Mouse (Mus musculus) small intestine, adult 2 months (tissue): ENCODE results near the gene Cux2.

ENCODE experiments used
- CTCF ChIP-seq: fragments of 200-500 bp; IDR thresholded peaks from 2 replicates; pipeline ENCODE4 v1.5.1; 2012; ENCODE audit warnings: low read depth, mild to moderate bottlenecking, control low read depth, inconsistent platforms, low read length, moderate library complexity, mixed read lengths; ENCODE audit not compliant: insufficient replicate concordance, insufficient read length; ENCODE audit errors: extremely low read depth
- POLR2A ChIP-seq: fragments of 200-500 bp; IDR thresholded peaks from 2 replicates; pipeline ENCODE4 v1.6.1; 2012; ENCODE audit warnings: low read depth, mild to moderate bottlenecking, control low read depth, inconsistent platforms, low read length, moderate library complexity

DNA sequence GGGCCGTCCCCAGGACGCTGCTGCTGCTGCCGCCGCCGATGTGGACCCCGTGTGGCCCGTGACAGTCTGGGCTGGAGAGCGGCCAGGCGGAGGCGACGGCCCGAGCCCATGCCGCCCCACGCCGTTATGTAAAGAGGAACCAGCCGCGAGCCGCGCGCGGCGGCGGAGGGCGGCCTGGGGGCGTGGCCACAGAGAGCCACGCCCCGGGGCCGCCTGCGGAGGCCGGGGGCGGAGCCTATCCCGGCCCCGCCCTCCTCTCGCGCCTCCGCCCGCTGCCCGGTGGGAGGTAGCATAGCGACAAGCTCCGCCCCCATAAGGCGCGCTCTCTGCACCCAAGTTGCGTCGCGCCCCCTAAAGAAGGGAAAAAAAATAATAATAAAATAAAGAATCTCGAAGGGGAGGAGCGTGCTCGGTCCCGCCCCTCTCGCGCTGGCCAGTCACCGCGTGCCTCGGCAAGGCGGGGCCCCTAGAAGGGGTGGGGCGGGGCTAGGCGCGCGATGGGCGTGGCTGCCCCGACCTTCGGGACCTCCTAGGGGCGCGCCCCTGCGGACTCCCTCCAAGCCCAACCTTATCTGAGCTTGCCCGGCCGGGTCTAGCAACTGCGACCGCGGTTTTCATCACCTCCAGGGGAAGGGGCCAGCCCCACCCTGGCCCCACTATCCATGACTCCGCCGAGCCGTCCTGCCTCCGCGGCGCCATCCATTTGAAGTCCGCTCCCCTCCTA is 213.0 kb downstream of the Cux2 start:
- no peak for TF ChIP-seq CTCF
- peak; percentile 81 for TF ChIP-seq POLR2A
